Mouse (Mus musculus) heart, adult 18-20 months (tissue): Measurements from ENCODE around the gene Ndfip2. TPM values are rescaled to one million over a fixed set of nuclear protein-coding genes. Genes with fewer than 3 reads are reported as not detected.

Experiments used
- total RNA-seq, 2 experiments: library from RNA; stranded (reverse); gene quantifications; 2 replicates each; pipeline ENCODE4 v1.2.3; 2021

The Ndfip2 gene
- total RNA-seq, 2 experiments from 2014 or later, result 13.1 to 14.8 TPM

Other genes starting within 250 kb of the Ndfip2 start
- gene Rbm26, start 81.2 kb upstream of the Ndfip2 start, total RNA-seq, result 10 to 100 TPM; 18.1 to 18.6 TPM